Mouse (Mus musculus): ENCODE measurements around the gene Ifi47.
"Not testable (repeated sequence)": the region's sequence is repeated elsewhere in the genome, so short reads cannot be mapped to it uniquely, and the experiment has no call there.

Gene Ifi47

GRCm38 (mm10) chr11:49076001-49076757 is at the start of gene Ifi47:
Gene Ifi47, plus strand, starts transcription at chr11:49076587.
- DNase-seq: not testable (repeated sequence)

GRCm38 (mm10) chr11:49050064-49050463 is 26.3 kb upstream of the Ifi47 start:
- not testable (repeated sequence) for DNase-seq

DNA sequence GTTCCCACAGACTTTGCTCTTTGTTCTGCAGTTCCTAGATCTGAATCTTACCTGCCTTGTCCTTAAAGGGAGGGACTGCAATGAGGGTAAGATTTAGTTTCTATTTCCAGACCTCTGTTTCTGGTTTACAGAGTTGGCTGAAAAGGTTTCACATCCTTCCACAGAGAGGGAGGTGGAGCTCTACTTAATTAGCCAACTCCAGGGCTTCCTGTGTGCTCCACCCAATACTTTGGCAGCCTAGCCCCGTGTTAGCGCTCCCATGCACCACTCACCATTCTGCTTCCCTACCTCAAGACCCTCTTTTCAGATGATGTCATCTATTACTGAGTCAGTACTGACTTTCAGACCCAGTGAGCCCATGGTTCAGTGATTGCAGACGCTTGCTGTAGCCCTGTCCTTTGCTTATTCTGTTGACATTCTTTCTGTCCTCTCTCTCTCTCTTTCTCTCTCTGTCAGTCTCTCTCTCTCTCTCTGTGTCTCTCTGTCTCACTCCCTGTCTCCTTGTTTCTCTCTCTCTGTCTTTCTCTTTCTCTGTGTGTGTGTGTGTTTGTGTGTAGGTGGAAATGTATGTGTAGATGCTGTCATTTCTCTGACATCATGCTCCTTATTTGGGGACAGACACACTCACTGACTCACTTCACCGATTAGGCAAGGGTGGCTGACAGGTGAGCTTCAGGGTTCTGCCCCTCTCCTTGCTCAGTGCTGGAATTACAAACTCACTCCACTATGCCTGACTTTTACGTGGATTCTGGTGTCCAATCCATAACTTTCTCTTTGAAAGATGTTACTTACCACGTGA is 25.1 kb upstream of the Ifi47 start, which contains the start of gene 9930111J21Rik2:
TSS of gene 9930111J21Rik2 (minus strand) at position 150 of the 799 bp plus-strand sequence.
- not testable (repeated sequence) for DNase-seq

GRCm38 (mm10) chr11:49051894-49052293 is 24.5 kb upstream of the Ifi47 start:
- not testable (repeated sequence) for DNase-seq

DNA sequence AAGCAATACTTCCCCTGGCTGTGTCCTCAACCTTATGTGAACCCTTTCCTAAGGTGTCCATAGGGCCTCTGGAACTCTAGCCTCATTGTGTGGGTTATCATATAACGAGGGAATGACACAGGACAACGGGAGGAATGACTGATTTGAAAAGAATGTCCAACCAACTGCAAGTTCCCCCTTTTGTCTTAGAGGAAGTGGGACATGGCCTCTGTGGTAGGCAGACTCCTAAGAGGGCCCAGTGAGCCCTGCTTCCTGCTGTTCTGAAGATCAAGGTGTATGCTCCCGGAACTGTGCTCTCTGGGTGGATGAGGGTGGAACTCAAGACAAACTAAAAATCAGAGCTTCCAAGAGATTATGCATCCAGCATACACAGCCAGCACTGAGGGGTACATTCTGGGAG is 16.3 kb upstream of the Ifi47 start:
- DNase-seq: not testable (repeated sequence)

- not testable (repeated sequence) for DNase-seq
Measured at GRCm38 (mm10) chr11:49061865-49062264, 14.5 kb upstream of the Ifi47 start.

- DNase-seq: not testable (repeated sequence)
Measured at GRCm38 (mm10) chr11:49063713-49064469, 12.5 kb upstream of the Ifi47 start, which contains the start of gene Tgtp2. Gene Tgtp2, minus strand, starts transcription at chr11:49064206.

DNA sequence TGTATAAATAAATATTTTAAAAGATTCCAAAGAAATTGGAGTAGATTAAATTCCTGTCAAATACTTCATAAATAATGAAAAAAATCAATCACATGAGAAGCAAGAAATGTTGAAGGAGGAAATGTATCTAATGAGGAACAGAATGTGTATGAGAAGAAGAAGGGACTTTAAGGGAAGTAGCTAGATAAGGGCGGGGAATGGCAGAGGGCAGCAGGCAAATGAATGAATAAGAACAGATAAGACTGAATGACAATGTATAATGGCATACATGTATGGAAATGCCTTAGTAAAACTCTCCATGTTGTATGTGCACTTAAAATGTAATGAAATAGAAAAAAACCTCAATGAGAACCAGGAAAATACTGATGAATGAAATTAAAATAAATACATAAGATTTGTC is 8.0 kb upstream of the Ifi47 start:
- DNase-seq: no peak

DNA sequence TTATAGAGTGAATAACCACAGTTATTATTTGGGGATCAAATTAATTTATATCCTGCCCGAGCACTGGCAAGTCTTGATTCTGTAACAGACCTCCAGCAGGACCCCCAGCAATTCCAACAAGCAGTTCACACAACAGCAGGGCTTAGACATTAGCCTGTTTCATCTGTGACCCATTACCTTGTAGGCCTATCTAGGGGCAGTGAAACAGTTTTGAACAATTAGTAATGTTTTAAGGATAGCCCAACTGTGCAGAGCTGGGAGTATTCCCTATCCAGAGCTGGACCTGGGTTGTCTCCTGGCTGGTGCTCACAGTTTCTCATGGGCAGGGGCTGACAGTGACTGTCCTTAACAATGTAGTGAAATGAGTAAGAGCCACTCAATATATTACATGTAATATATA is 625 bp downstream of the Ifi47 start:
- DNase-seq: no peak

DNA sequence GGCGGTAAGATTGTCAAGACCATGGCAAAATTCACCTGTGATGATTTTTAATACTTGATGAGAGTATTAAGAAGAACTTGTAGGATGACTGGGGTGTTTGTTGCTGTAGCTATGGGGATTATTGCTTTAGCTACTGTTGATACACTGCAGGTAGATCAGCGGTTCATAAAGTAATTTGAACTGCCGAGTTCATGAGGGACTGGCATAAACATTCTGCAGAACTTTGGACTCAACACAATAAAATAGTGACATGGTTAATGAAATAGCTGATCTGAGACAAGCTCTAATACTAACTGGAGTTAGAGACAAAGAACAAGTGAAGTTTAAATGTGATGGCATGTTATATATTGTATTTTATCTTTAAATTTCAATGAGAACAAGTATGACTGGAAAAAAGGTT is 2.3 kb downstream of the Ifi47 start:
- no peak for DNase-seq

GRCm38 (mm10) chr11:49080636-49081035 is 4.2 kb downstream of the Ifi47 start:
- no peak for DNase-seq

DNA sequence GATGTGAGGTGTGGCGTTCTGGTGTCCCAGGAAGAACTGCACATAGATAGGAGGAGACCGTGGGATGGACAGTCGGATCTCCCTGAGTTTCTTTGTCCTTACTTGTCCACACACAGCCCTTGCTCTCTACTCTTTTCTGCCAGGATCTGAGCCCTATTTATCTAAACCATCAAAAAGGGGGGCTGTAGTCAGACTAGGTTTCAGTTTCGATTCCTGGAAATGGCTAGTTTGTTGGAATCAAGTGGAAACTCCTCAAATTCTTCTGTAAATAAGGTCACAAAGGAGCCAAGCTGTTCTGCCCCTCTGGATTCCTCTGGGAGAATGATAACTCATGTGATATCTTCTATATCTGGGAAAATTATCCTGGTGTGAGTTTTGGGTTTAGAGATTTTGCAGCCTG is 5.0 kb downstream of the Ifi47 start:
- DNase-seq: no peak

- no peak for DNase-seq
Measured at GRCm38 (mm10) chr11:49081886-49082285, 5.5 kb downstream of the Ifi47 start.

- DNase-seq: no peak
Measured at GRCm38 (mm10) chr11:49083146-49083545, 6.8 kb downstream of the Ifi47 start.

DNA sequence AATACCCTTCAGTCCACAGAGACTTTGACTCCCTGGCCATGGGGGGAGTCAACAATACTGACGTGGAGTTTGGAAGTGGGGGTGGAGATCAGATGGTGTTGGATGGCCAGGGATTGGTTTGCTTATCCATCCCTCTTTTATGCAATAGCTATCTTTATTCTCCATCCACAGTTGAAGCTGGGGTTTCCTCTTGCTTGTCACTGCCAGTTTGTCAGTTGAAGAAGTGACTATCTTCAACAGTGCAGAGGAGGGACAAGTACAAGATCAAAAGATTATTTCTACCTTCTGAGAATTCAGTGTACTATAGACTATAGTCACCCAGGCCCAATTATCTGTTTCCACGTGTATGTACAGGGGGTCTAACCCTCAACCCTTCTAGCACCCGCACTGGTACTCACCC is 7.4 kb downstream of the Ifi47 start:
- no peak for DNase-seq

DNA sequence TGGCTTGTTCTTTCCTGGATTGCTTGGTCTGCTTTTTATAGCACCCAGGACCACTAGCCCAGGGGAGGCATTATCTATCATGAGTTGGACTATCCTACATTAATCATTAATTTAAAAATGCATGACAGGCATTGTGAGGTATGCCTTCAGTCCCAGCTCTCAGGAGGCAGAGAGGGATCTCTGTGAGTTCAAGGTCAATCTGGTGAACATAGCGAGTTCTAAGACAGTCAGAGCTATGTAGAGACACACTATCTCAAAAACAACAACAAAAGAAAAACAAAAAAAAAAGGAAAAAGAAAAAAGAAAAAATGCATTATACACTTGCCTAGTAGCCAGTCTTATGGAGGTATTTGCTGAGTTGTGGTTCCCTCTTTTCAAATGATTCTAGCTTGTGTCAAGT is 8.0 kb downstream of the Ifi47 start:
- DNase-seq: no peak

GRCm38 (mm10) chr11:49084875-49085274 is 8.5 kb downstream of the Ifi47 start:
- no peak for DNase-seq

DNA sequence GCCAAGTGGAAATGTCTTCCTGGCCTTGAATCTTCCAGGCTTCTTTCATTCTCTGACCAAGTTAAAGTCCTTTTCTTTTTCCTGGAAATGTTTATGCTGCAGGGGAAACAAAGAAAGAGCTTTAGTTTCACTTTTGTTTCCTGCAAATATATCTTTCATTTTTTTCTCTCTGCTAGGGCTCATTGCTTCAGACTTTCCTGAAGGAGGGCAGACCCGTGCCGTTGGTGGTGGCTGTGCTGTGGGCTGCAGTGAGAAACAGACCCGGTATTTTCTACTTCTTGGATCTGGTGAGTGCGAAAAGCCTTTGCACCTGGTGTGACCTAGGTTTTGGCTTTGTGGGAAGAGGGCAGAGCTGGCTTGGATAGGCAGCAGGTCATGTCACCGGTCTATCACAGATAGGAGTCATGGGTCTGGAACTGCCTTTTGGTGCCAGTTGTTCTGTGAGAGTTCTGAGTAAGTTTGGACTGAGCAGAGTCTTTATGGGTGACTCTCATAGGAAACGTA is 10.5 kb downstream of the Ifi47 start:
- no peak for DNase-seq

DNA sequence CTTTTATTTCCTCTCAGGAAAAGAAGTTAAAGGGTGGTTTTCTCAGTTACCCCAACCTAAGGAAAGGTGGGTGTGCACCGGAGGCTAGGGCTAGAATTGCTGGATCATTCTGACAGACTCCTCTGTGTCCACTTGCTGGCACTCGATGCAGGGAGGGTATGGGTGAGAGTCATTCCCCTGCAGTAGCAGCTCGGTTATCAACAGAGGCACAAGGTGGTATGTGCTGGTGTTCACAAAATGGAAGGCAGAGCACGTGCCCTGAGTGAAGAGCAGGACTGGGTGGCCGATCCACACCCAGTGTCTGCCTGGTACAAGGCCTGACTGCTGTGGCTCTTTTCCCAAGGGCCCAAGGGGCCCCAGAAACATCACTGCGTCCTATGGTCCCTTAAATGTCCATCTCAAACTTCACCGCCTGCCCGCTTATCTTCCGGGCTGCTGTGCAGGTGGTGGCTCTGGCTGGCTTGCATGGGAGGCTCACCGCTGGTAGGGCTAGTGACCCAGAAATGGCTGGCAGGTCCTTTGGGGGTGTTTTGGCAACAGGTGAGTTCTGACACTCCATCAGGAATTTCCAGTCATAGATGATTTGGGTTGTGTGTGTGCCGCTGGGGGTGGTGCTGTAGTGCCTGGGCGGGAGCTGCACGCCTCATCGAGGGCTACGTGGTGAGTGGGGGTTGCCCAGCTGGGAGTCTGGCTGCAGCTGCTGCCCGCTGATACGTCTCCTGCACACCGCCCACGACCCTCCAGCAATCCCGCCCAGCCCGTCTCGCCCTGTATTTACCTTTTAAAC is 11.6 kb downstream of the Ifi47 start:
- no peak for DNase-seq

- DNase-seq: no peak
Measured at GRCm38 (mm10) chr11:49088990-49089652, 12.7 kb downstream of the Ifi47 start.

DNA sequence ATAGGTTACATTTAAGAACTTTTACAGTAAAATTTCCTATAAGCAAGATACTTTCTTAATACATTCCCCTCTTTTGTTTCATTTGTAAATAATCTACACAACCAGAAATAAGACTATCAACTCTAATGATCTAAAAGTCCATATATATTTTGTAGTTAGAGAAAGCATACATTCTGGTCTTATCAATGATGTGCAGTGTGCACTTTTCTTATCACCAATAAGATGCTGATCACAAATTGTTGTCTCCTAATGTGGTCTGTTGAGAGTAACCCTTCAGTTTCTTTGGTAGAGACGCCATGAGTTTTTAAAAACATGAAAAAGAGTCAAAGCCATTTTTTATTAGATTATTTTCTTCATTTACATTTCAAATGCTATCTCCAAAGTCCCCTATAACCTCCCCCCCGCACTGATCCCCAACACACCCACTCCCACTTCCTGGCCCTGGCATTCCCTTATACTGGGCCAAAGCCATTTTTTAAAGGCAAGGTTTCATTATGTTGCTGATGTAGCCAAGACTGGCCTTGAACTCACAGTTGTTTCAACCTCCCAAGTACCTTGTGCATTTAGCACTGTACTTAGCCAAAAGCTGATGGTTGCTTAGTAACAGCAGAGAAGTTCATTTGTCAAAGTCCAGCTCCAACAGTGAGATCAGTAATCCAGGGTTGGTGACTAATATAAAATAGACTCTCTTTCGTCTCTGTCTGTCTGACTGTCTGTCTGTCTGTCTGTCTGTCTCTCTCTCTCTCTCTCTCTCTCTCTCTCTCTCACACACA is 13.5 kb downstream of the Ifi47 start:
- no peak for DNase-seq
